Mouse (Mus musculus) T-helper 1 cell (primary cell): ENCODE measurements at regions not wholly inside any gene's neighbourhood (a gene's known extent, or its start where the extent isn't known, plus 50 kb on each side); places are given as distances from the start of the nearest gene placed in this dataset.

Experiments
- in situ Hi-C: fragments of 300-600 bp; cut with MboI, MseI; formaldehyde crosslinking; loops from one replicate; pipeline ENCODE4 v1.15.1; 2025; ENCODE audit warnings: high pct_unique_total_duplicates

DNA sequence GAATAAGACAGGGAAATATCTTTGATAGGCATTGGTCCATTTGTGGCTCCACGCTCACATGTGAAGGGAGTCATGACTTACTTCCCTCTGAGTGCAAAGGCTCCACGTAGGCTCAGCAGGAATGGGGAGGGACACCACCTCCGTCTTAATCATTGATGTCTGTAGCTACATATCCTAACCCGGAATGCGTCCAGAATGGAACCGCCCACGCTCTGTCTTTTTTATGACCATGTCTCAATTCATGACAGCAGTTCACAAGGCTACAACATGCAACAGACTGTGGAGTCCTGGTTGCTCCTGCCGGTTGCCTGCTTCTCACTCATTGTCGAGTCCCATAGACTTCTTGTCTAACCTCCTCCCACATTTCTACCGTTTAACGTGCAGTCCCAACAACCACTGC is 104.1 kb upstream of the Oxgr1 start:
- in situ Hi-C loops = loop anchor here (5.0 to 10.0 kb wide), 3 partner anchors 101 to 668 kb away; no protein-coding TSS in a partner anchor

DNA sequence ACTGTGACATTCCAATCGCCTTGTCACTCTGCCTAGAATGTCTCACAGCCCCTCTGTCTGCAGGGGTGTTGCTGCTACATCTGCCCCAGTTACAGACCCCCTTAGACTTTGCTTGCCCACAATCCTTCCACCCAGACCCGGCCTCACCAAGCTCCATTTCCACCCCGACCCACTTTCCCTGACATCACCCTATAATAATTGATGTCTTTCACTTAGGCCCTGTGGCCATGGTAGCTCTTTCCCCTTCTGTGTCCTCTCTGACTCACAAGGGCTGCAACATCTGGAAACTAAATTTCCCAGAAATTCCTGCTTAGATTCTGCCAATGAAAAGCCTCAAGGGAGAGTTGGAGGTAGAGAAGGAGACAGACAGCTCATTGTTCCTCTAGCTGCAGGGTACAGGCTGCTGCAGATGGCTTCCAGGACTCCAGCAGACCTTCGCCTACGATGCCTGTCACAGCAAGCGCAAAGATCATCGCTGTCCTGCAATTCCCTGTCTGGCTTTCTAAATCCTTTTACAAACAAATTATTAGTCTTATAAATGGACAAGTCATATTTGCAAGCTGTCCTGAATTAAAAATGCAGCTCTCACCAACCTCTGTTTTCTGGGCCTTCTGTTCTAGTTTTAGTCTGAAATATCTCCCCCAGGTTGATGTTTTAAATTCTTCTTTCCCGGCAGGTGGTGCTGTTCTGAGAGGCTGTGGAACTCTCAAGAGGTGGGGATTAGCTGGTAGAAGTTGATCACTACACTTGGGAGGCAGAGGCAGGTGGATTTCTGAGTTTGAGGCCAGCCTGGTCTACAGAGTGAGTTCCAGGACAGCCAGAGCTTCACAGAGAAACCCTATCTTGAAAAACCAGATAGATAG is 104.9 kb upstream of the Oxgr1 start:
- in situ Hi-C loops = loop anchor here (5.0 to 10.0 kb wide), 3 partner anchors 100 to 668 kb away; no protein-coding TSS in a partner anchor

DNA sequence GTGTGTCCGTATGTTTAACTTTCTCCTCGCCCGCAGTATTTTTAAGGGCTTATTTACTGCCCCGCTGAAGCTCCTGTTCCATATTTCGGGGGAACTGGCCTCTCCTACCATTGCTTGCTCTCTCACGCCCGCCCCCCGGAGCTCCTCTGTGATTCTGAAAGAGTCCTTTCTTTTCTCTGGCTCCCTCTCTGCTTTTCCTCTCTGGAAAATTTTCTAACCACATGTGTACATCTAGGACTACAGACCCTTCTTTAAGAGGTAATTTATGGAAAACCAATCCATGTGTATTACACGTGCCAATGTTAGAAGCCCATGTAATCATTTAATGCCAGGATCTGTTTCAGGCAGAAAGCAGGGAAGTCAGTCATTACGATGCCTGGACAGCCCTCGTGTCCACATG is 106.6 kb upstream of the Oxgr1 start:
- in situ Hi-C loops = loop anchor here (5.0 to 10.0 kb wide), 3 partner anchors 98 to 666 kb away; no protein-coding TSS in a partner anchor

DNA sequence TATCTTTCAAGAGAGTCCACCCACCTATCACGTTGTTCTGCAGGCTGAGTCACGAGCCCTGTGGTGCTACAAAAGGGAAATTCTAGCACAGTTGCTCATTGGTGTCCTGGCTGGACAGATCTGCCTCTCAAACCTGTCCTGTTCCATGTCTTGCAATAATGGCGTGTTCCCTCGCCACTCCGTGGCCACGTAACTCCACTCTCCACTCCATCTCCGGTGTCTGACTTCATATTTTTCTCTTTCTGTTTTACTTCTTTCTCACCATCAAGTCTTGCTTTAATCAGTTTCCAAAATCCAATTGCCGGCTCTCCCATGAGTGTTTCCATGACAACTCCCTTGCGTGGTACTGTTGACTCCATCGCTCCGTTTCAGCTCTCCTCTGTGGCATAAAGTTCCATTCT is 107.1 kb upstream of the Oxgr1 start:
- in situ Hi-C loops = loop anchor here (5.0 to 10.0 kb wide), 3 partner anchors 98 to 665 kb away; no protein-coding TSS in a partner anchor

DNA sequence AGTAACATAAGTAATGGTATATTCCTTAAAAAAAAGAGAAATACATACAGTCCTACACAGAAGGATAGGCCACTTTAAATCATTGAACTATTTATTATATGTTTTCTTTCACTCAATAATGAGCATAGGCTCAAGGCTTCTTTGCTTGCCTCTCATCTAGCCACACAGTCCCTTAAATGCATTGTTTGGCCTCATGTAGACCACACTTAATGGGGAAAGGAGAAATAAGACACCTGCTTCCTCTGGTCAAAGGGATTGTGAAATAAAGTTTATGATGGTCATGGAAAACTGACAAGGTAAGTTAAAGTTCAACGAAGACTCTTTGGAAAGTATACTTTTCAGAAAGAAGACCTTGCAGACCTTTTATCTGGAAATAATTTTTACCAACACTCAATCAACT is 108.4 kb upstream of the Oxgr1 start:
- in situ Hi-C loops = no loop called here

DNA sequence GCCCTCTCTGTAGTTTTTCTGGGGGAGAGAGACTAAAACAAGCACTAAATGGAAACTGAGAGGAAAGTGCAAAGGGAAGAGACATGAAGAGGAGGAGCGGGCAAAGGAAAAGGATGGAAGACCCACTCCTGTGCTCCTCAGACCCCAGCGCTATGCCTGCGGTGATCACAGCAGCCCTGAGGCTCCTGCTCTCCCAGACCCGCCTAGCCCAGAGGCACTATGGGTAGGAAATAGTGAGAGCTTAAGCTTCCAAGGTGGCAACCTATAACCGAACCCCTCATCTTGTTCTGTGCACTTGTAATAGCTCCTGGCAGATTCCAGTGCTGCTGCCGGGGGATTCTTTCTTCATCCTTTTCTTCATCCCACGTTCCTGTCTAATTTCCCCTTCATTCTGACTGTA is 112.2 kb upstream of the Oxgr1 start:
- in situ Hi-C loops = no loop called here

DNA sequence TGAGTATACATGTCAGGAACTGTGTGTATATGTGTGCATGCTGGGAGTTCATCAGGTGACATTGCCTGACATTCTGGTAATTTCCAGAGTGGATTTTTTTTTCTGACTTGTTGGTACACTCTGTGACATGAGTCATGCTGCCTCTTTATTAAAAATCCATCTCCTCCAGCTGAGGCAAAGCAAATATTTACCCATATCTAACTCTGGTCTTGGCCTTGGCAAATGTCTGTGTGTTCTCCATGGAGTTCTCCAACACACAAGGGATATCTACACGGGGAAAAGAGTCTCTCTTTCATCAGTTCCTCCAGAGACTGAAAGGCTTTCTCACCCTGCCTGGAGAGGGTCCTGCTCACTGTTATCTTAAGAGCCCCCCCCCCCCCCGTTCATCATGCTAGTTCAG is 111.3 kb upstream of the Mbnl2 start:
- in situ Hi-C loops = loop anchor here (10.0 kb wide), 1 partner anchor 1609 kb away; no protein-coding TSS in a partner anchor

DNA sequence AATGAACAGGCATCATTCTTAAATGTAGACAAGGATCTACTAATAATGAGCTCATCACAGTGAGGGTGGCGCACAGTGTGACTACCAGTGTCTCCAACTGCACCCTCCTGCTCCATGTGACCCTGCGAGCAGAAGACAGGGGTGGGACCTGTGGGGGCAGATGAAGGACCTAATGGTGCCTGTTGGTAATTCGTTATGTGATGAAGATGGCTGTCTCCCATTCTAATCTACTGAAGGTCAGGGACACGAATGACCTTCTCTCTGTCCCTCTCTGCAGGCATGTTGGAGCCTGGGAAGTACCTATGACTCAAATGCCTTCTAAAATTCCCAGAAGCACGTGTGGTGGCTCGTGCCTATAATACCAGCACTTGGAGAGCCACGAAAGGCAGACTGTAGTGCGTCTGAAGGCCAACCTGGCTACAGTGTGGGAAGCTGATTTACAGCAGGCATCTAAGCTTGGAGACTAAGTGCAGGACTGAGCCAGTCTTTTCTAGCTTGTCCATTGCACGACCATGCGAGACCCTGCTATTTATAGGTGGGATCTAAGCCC is 109.9 kb upstream of the Mbnl2 start:
- in situ Hi-C loops = loop anchor here (10.0 kb wide), 1 partner anchor 1611 kb away; no protein-coding TSS in a partner anchor

DNA sequence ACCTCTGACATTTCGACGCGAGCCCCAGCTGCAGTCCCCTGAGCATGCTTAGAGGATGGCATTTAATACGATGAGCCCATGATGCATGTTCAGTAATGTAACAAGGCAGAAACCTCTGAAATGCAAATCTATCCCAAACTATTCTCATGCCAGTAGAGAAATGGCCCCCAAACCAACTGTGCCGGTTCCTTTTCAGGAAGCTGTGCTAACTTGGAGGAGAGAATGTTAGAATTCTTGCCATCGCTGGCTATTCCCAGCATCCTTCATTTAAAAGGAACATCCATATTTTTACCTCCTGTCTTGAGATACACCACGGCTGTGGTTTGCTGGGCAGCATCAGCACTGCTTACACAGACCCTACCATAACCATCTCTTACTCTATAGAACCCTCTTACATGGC is 104.7 kb upstream of the Mbnl2 start:
- in situ Hi-C loops = no loop called here

DNA sequence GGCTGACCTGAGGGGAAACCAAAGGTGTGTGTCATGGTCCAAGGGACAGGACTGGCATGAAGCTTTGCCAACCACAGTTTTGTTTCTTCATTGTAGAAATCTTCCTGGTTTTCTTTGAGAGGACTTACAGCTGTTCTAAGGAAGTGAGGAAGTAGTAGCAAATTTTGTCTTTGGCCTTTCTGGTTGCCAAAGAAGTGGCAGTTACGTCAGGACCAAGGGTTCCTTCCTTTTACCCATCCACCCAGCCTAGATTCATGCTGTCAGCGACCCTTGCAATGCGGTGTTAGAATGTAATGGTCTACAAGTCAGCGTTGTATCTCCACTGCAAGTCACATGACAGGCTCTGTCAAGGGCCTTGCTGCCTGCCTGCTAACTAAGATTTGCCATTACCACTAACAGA is 103.4 kb upstream of the Mbnl2 start:
- in situ Hi-C loops = no loop called here

DNA sequence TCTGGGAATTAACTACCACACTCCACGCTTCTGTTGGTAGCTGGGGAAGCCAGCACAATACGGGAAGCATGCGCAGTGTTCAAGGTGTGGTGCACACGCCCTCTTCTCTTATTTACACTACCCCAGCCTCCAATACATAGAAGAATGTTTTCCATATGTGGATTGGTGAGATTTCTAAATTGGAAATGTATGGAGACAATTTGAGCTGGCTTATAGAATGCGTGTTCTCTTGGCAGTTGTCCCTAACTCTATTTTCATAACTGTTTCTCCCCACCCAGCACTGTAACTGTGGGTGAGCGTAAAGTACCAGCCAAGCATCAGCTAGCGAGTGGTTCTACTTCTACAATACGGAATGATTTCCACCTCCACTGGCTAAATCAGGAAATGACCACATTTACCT is 102.6 kb upstream of the Mbnl2 start:
- in situ Hi-C loops = no loop called here

DNA sequence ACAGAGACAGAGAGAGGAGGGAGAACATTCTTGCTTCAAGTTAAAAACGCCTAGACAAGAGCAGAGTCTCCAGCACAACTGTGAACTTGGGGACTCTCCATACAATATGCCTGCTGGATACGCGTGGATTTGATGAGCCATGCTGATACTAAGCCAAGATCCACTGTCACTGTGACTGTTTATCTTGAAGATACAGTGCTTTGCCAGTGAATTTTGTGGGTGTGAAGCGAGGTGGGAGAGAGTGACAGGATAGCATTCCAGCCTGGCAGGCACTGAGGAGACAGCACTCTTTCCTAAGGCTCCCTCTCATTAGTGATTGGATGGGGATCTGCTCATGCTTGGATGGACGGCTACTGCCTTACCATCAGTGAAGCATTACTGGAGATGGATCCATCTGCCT is 100.9 kb upstream of the Mbnl2 start:
- in situ Hi-C loops = no loop called here

DNA sequence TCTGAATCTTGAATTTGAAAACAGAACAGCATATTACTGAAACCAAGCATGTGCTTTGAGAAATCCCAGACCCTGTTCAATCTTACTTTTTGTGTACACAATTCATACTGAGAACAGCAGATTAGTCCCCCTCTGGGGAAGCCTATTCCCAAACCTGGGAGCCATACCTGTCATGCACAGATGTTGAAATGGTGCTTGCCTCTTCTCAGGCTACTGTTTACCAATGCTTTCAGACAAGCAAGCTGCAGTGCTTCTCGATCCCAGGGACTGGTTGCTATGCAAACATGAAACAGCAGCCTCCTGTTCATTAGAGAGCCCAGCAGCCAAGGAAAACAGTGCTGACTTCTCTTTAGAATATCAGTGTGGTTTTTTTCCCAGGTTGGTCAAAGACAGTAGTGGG is 80.3 kb upstream of the Mbnl2 start:
- in situ Hi-C loops = no loop called here

DNA sequence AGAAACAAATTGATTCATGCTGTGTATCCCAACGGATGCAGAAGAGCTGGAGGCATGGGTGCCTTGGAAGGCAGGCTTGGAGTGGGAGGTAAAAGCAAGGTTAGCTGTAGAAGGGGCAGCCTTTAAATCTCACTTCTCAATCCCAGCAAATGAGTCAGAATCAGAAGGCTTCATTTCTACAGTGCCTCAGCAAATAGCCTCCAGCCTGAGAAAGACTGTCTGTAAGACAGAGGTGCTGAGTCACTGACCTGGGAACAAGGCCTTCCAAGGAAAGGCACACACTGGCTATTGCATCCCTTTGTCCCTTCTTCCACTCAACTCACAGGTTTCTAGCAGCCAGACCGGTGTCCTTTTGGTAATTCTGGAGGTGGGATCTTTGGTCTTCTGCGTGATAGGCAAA is 63.7 kb upstream of the Mbnl2 start:
- in situ Hi-C loops = no loop called here

DNA sequence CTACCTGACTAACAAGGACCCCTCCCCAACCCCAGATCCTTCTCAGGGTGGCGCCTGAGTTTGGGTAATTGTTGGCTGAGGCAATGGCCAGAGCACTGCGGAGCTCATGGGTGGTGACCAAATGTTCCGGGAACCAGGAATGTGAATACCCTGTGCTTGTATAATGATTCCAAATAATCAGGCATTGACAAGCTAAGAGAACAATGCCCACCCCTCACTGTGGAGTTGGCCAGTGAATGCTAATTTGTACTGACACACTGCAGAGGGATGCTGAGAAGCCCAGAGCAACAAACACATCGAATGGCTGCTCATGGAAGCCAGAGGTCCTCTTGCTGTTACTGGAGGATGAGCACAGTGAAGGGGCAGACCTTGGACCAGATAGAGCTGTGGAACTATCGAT is 62.8 kb upstream of the Mbnl2 start:
- in situ Hi-C loops = no loop called here

DNA sequence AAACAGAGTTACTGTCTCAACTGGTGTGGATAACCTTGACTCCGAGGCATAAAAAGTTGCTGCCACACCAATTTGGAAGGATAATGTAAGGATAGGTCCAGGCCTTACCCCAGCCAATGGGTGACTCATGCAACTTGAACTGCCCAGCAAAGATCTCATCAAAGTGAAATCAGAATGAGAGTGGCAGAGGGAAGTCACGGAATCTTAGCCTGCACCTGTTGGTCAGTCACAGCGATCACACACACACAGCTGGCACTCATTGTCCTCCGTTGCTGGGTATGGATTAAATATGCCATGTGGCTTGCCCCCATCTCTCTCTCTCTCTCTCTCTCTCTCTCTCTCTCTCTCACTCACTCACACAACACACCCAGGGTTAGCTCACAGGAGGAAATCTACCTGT is 56.2 kb upstream of the Mbnl2 start:
- in situ Hi-C loops = no loop called here

DNA sequence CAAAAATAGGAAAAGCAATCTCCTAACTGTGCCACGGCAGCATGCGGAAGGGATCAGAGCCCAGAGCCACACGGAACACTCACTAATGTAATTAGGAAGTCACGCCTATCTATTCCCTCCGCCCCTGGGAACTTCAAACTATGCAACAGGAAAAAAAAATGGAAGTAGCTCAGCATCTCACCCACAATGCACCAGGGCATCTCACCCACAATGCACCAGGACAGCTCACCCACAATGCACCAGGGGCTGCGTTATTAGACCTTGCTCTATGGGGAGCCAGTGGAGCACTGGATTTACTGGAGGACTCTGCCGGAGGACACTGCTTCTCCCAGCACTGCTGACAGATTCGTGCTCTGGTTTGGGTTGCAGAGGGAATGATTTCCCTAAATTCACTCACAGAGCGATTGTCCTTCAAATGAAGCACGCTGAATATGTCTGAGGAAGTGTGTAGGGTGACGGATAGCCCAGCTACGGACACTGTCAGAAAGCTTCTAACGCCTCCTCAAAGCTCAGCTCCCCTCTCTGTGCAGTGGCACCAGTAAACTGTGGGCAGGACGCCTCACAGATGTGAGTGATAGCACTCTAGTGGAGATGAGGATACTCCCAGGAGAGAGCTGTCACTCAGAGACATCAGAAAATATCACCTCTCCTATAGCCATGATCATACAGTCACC is 51.8 kb upstream of the Mbnl2 start:
- in situ Hi-C loops = no loop called here

DNA sequence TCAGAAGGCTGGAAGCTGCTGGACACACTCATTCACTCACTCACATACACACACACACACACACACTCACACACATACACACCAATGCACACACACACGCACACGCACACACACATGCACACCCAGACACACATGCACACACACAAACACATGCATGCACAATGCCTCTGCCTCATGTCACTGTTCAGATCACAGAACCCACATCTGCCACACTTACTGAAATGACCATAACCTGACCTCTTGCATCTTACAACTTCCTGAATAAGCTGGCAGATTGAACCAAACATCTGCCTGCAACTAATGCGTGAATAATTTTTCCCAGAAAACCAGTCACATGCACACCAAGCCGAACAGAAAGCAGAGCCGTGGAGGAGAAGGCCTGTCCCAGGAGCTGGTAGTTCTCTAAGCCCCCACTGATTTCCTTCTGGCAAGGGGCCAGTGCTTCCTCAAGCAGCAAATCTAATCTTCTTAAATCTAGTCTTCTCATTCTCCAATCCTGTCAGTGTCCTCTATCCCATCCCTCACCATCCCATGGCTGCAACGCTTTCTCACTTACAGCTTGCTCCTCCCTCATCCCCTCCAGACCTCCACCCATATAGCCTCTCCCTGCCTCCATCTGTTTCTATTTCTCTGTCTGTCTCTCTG is 51.1 kb upstream of the Mbnl2 start:
- in situ Hi-C loops = no loop called here

DNA sequence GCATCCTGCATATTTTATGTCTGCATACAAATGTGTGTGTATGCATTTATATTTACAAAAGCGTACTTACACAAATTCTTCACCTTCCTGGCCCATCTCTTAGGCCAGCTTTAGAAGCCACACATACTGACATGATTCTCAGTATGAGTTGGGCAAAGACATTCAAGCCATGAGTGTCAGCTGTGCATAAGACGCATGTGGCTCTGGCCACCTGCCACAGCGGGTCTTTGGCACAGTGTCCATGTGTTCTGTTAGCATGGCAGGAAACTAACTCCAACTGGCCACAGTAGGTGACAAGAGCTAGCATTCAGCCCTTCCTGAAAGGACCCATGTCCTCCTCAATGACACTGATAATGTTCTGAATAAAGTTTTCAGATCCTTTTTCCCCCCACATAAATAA is 49.8 kb upstream of the Mbnl2 start:
- in situ Hi-C loops = no loop called here
